8 mouse cellular contexts compared by ENCODE assay signal in genomic region chr2:164918325-164918724, GRCm38 (mm10). TPM values are rescaled to one million over a fixed set of nuclear protein-coding genes. Genes with fewer than 3 reads are reported as not detected.
DNase-seq lines count a peak whose midpoint lies in the region; ATAC-seq and TF ChIP-seq lines count a peak whose summit lies in the region.

No protein-coding gene starts in this region.

- TF ChIP-seq POLR2A in heart, adult 2 months (IDR thresholded peaks at IDR 0.05; ENCODE audit: insufficient read depth, low read depth, low read length): no peak

- H3K4me3 ChIP-seq in heart, adult 2 months: no peak overlapping the region
- H3K4me3 ChIP-seq in liver, embryonic 13.5 days (replicated peaks): no peak overlapping the region

- ATAC-seq in liver, embryonic 13.5 days (ENCODE audit: low read depth): no peak

- no peak overlapping the region for H3K9ac ChIP-seq in heart, adult 2 months (ENCODE audit: low read depth, low read length)
- H3K9ac ChIP-seq in liver, embryonic 13.5 days: no peak overlapping the region

- no peaks in the 10 kb centered on the region for H3K79me2 ChIP-seq in heart, adult 2 months (replicated peaks; ENCODE audit: control insufficient read depth, insufficient read depth, low read length)

- H3K4me2 ChIP-seq in liver, embryonic 13.5 days: no peak overlapping the region

- peaks cover under 1% of the 10 kb centered on the region for H3K4me1 ChIP-seq in heart, adult 2 months (ENCODE audit: control insufficient read depth, insufficient read depth, low read length)
- H3K4me1 ChIP-seq in liver, embryonic 13.5 days (replicated peaks): peaks cover 14% of the 10 kb centered on the region

- TF ChIP-seq EP300 in heart, adult 2 months (IDR thresholded peaks at IDR 0.05; ENCODE audit: insufficient read depth, low read depth, low read length): no peak

- H3K27ac ChIP-seq in heart, adult 2 months: no peak overlapping the region
- no peak overlapping the region for H3K27ac ChIP-seq in liver, embryonic 13.5 days

- no peak for DNase-seq in heart, adult 2 months
- DNase-seq in heart, postnatal 36 days: no peak
- peak; percentile 76 for DNase-seq in 416B (ENCODE audit: low read depth)
- DNase-seq in ZHBTc4 (ENCODE audit: low read depth, low spot score): peak; percentile 82
- DNase-seq in liver, embryonic 13.5 days: peak; percentile 50
- DNase-seq in ovary, adult 18-20 months (ENCODE audit: low spot score): no peak
- no peak for DNase-seq in urinary bladder, adult 18-20 months (ENCODE audit: low spot score in 2 of 2)
- no peak for DNase-seq in adipocyte (ENCODE audit: low spot score)

- no peaks in the 10 kb centered on the region for H3K36me3 ChIP-seq in heart, adult 2 months (ENCODE audit: control insufficient read depth, insufficient read depth, low read length)
- peaks cover 8% of the 10 kb centered on the region; the same call in 1 of the 2 replicates for H3K36me3 ChIP-seq in liver, embryonic 13.5 days

- WGBS in heart, adult 2 months: 72% methylated on average over 5 of the region's 5 CpGs
- WGBS in liver, embryonic 13.5 days (ENCODE audit: insufficient replicate concordance): 54% methylated on average over 5 of the region's 5 CpGs

- intact Hi-C loops in heart, adult 2 months (cut with DNase I): no loop called here
- intact Hi-C loops in heart, postnatal 36 days (cut with DNase I): no loop called here

- peak; percentile 63 for TF ChIP-seq CTCF in heart, adult 2 months (IDR thresholded peaks at IDR 0.05)

- no peaks in the 10 kb centered on the region for H3K9me3 ChIP-seq in liver, embryonic 13.5 days (replicated peaks)

- H3K27me3 ChIP-seq in heart, adult 2 months (ENCODE audit: control insufficient read depth, insufficient read depth, low read length): no peaks in the 10 kb centered on the region
- H3K27me3 ChIP-seq in liver, embryonic 13.5 days: no peaks in the 10 kb centered on the region

RNA-seq across cellular contexts. Expression of gene Zfp335, which starts 6.8 kb away (rescaled TPM):
- 1 to 10 TPM; 8.0 to 8.2 TPM for total RNA-seq in heart, adult 2 months (2021)
- 14.0 and 14.3 TPM in 2 replicates for polyA plus RNA-seq in heart, adult 2 months (2012; rRNA removed)
- 10 to 100 TPM in 1 of 2 experiments, 1 to 10 TPM in 1; 8.5 to 10.0 TPM for total RNA-seq in heart, postnatal 36 days (2021)
- polyA plus RNA-seq in liver, embryonic 13.5 days (2015; fragmentation: Nextera tagmentation; extraction: Ambion mirVana): 5.4 and 6.1 TPM in 2 replicates

RNA-seq across cellular contexts. Expression of gene Mmp9, which starts 22.3 kb away (rescaled TPM):
- total RNA-seq in heart, adult 2 months (2021): under 1 TPM; 0.93 to 0.99 TPM
- polyA plus RNA-seq in heart, adult 2 months (2012; rRNA removed): 3.5 and 5.1 TPM in 2 replicates
- under 1 TPM; 0.87 to 0.97 TPM for total RNA-seq in heart, postnatal 36 days (2021)
- 1.1 and 1.2 TPM in 2 replicates for polyA plus RNA-seq in liver, embryonic 13.5 days (2015; fragmentation: Nextera tagmentation; extraction: Ambion mirVana)

RNA-seq across cellular contexts. Expression of gene Pcif1, which starts 39.2 kb away (rescaled TPM):
- total RNA-seq in heart, adult 2 months (2021): 10 to 100 TPM; 25.7 to 31.8 TPM
- polyA plus RNA-seq in heart, adult 2 months (2012; rRNA removed): 18.4 and 20.8 TPM in 2 replicates
- 10 to 100 TPM; 34.1 to 34.5 TPM for total RNA-seq in heart, postnatal 36 days (2021)
- 45.5 and 48.3 TPM in 2 replicates for polyA plus RNA-seq in liver, embryonic 13.5 days (2015; fragmentation: Nextera tagmentation; extraction: Ambion mirVana)

RNA-seq across cellular contexts. Expression of gene Slc12a5, which starts 42.3 kb away (rescaled TPM):
- 1 to 10 TPM; 2.2 to 2.3 TPM for total RNA-seq in heart, adult 2 months (2021)
- polyA plus RNA-seq in heart, adult 2 months (2012; rRNA removed): 1.5 TPM in 2 replicates
- total RNA-seq in heart, postnatal 36 days (2021): under 1 TPM; 0.33 to 0.87 TPM
- polyA plus RNA-seq in liver, embryonic 13.5 days (2015; fragmentation: Nextera tagmentation; extraction: Ambion mirVana): 0.17 and 0.18 TPM in 2 replicates

Comparison
In these comparisons a context has a peak if more than half of its experiments do, and no peak if none do; other contexts are left out.
1. DNase-seq: peak in 416B (single experiment), ZHBTc4 (single experiment) and liver, embryonic 13.5 days (single experiment); none in heart, adult 2 months (0 of 2), heart, postnatal 36 days (0 of 2), ovary, adult 18-20 months (single experiment), urinary bladder, adult 18-20 months (0 of 2) and adipocyte (single experiment).